Mouse (Mus musculus): ENCODE data around the gene Maml3.

- TF ChIP-seq POLR2A (IDR thresholded peaks at IDR 0.05; ENCODE audit: insufficient read length, low read depth) (no peak), USF1 (IDR thresholded peaks at IDR 0.05; ENCODE audit: low read depth) (no peak), MAX (IDR thresholded peaks at IDR 0.05; ENCODE audit: low read depth) (no peak), MYOD1 (IDR thresholded peaks at IDR 0.05; ENCODE audit: control insufficient read depth in 1 of 3, insufficient read length in 2 of 3, low read depth in 2 of 3) (no peak), CEBPB (IDR thresholded peaks at IDR 0.05; ENCODE audit: insufficient read depth, poor library complexity, severe bottlenecking) (no peak), TCF12 (IDR thresholded peaks at IDR 0.05; ENCODE audit: insufficient read depth, poor library complexity, severe bottlenecking) (no peak)
These were observed 30.9 kb downstream of the Maml3 start for GRCm38 (mm10) chr3:52073959-52074358.

Data from myocyte (in vitro differentiated cells).